Mouse (Mus musculus): ENCODE data around the gene Tmsb4x. TPM values are rescaled to one million over a fixed set of nuclear protein-coding genes. Genes with fewer than 3 reads are reported as not detected.

Tmsb4x gene
- 2,113 and 2,186 TPM in 2 replicates for polyA plus RNA-seq (2012; rRNA removed)

- no peaks in the 10 kb centered on the region; the same call in 1 of the 2 replicates for H3K4me1 ChIP-seq (ENCODE audit: control insufficient read depth, insufficient read depth, low read length)
- peak within 1 kb of the TSS; percentile 98 for H3K27ac ChIP-seq (ENCODE audit: insufficient read depth, low read length)
- peak within 1 kb of the TSS; percentile 78 for H3K4me3 ChIP-seq (ENCODE audit: insufficient read depth, low read length)
- peak; percentile 100 for TF ChIP-seq POLR2A (IDR thresholded peaks at IDR 0.05; ENCODE audit: extremely low read depth, insufficient read depth, low read length)
- no peak for TF ChIP-seq CTCF (IDR thresholded peaks at IDR 0.05; ENCODE audit: extremely low read depth, insufficient read depth, low read length)
These were observed at the start of gene Tmsb4x for GRCm38 (mm10) chrX:167208978-167209754. TSS of gene Tmsb4x (minus strand) at chrX:167209315.

GRCm38 (mm10) chrX:167241736-167242135 lies 32.6 kb upstream of the Tmsb4x start:
- TF ChIP-seq CTCF (IDR thresholded peaks at IDR 0.05; ENCODE audit: extremely low read depth, insufficient read depth, low read length) (no peak), POLR2A (IDR thresholded peaks at IDR 0.05; ENCODE audit: extremely low read depth, insufficient read depth, low read length) (no peak)
- no peak overlapping the region for H3K4me3 ChIP-seq (ENCODE audit: insufficient read depth, low read length)
- no peak overlapping the region for H3K27ac ChIP-seq (ENCODE audit: insufficient read depth, low read length)
- no peaks in the 10 kb centered on the region for H3K4me1 ChIP-seq (ENCODE audit: control insufficient read depth, insufficient read depth, low read length)

- no peak for TF ChIP-seq POLR2A (IDR thresholded peaks at IDR 0.05; ENCODE audit: extremely low read depth, insufficient read depth, low read length)
- TF ChIP-seq CTCF (IDR thresholded peaks at IDR 0.05; ENCODE audit: extremely low read depth, insufficient read depth, low read length): no peak
- no peak overlapping the region for H3K4me3 ChIP-seq (ENCODE audit: insufficient read depth, low read length)
- no peaks in the 10 kb centered on the region for H3K4me1 ChIP-seq (ENCODE audit: control insufficient read depth, insufficient read depth, low read length)
- H3K27ac ChIP-seq (ENCODE audit: insufficient read depth, low read length): no peak overlapping the region
These were observed 30.3 kb upstream of the Tmsb4x start for GRCm38 (mm10) chrX:167239293-167239921.

- Histone ChIP-seq H3K4me1 (ENCODE audit: control insufficient read depth, insufficient read depth, low read length) (no peaks in the 10 kb centered on the region), H3K27ac (ENCODE audit: insufficient read depth, low read length) (no peak overlapping the region), H3K4me3 (ENCODE audit: insufficient read depth, low read length) (no peak overlapping the region)
- TF ChIP-seq POLR2A (IDR thresholded peaks at IDR 0.05; ENCODE audit: extremely low read depth, insufficient read depth, low read length) (no peak), CTCF (IDR thresholded peaks at IDR 0.05; ENCODE audit: extremely low read depth, insufficient read depth, low read length) (peak; percentile 72)
These were observed 24.1 kb upstream of the Tmsb4x start for GRCm38 (mm10) chrX:167233104-167233687.

GRCm38 (mm10) chrX:167231150-167231549 lies 22.0 kb upstream of the Tmsb4x start:
- no peak for TF ChIP-seq POLR2A (IDR thresholded peaks at IDR 0.05; ENCODE audit: extremely low read depth, insufficient read depth, low read length)
- TF ChIP-seq CTCF (IDR thresholded peaks at IDR 0.05; ENCODE audit: extremely low read depth, insufficient read depth, low read length): no peak
- H3K4me1 ChIP-seq (ENCODE audit: control insufficient read depth, insufficient read depth, low read length): no peaks in the 10 kb centered on the region
- H3K4me3 ChIP-seq (ENCODE audit: insufficient read depth, low read length): no peak overlapping the region
- no peak overlapping the region for H3K27ac ChIP-seq (ENCODE audit: insufficient read depth, low read length)

GRCm38 (mm10) chrX:167229819-167230218 lies 20.7 kb upstream of the Tmsb4x start:
- no peak overlapping the region for H3K27ac ChIP-seq (ENCODE audit: insufficient read depth, low read length)
- no peak for TF ChIP-seq CTCF (IDR thresholded peaks at IDR 0.05; ENCODE audit: extremely low read depth, insufficient read depth, low read length)
- TF ChIP-seq POLR2A (IDR thresholded peaks at IDR 0.05; ENCODE audit: extremely low read depth, insufficient read depth, low read length): no peak
- no peak overlapping the region for H3K4me3 ChIP-seq (ENCODE audit: insufficient read depth, low read length)
- no peaks in the 10 kb centered on the region for H3K4me1 ChIP-seq (ENCODE audit: control insufficient read depth, insufficient read depth, low read length)

GRCm38 (mm10) chrX:167229206-167229605 lies 20.1 kb upstream of the Tmsb4x start:
- TF ChIP-seq CTCF (IDR thresholded peaks at IDR 0.05; ENCODE audit: extremely low read depth, insufficient read depth, low read length) (peak; percentile 18; the same call in 1 of the 2 replicates), POLR2A (IDR thresholded peaks at IDR 0.05; ENCODE audit: extremely low read depth, insufficient read depth, low read length) (no peak)
- no peaks in the 10 kb centered on the region for H3K4me1 ChIP-seq (ENCODE audit: control insufficient read depth, insufficient read depth, low read length)
- no peak overlapping the region; the same call in 1 of the 2 replicates for H3K27ac ChIP-seq (ENCODE audit: insufficient read depth, low read length)
- no peak overlapping the region for H3K4me3 ChIP-seq (ENCODE audit: insufficient read depth, low read length)

- no peaks in the 10 kb centered on the region for H3K4me1 ChIP-seq (ENCODE audit: control insufficient read depth, insufficient read depth, low read length)
These were observed 18.6 kb upstream of the Tmsb4x start for GRCm38 (mm10) chrX:167227756-167228155.

GRCm38 (mm10) chrX:167227138-167227537 lies 18.0 kb upstream of the Tmsb4x start:
- no peak for TF ChIP-seq POLR2A (IDR thresholded peaks at IDR 0.05; ENCODE audit: extremely low read depth, insufficient read depth, low read length)
- H3K27ac ChIP-seq (ENCODE audit: insufficient read depth, low read length): no peak overlapping the region
- no peaks in the 10 kb centered on the region for H3K4me1 ChIP-seq (ENCODE audit: control insufficient read depth, insufficient read depth, low read length)
- no peak overlapping the region for H3K4me3 ChIP-seq (ENCODE audit: insufficient read depth, low read length)

More at GRCm38 (mm10) chrX:167227756-167228155, 18.6 kb upstream of the Tmsb4x start:
- no peak overlapping the region for H3K27ac ChIP-seq (ENCODE audit: insufficient read depth, low read length)
- no peak overlapping the region for H3K4me3 ChIP-seq (ENCODE audit: insufficient read depth, low read length)
- TF ChIP-seq POLR2A (IDR thresholded peaks at IDR 0.05; ENCODE audit: extremely low read depth, insufficient read depth, low read length) (no peak), CTCF (IDR thresholded peaks at IDR 0.05; ENCODE audit: extremely low read depth, insufficient read depth, low read length) (no peak)

Measured in cortical plate, adult 2 months (tissue).